Mouse (Mus musculus) heart, postnatal 36 days (tissue): ENCODE results near the gene Mtrf1. TPM values are rescaled to one million over a fixed set of nuclear protein-coding genes. Genes with fewer than 3 reads are reported as not detected.
A peak's percentile ranks its signal among the peaks of the same experiment; 100 is the strongest.

Source experiments
- DNase-seq, 2 experiments: peaks; one replicate each; pipeline ENCODE4 v3.0.0; 2021 to 2022
- intact Hi-C: fragments of 180-260 bp; cut with DNase I; formaldehyde crosslinking; loops from one replicate; pipeline ENCODE4 v1.15.1; 2025
- total RNA-seq, 2 experiments: library from RNA; stranded (reverse); gene quantifications; 2 replicates each; pipeline ENCODE4 v1.2.3; 2021

Mtrf1 gene
- total RNA-seq = 1 to 10 TPM; 7.9 to 8.0 TPM

DNA sequence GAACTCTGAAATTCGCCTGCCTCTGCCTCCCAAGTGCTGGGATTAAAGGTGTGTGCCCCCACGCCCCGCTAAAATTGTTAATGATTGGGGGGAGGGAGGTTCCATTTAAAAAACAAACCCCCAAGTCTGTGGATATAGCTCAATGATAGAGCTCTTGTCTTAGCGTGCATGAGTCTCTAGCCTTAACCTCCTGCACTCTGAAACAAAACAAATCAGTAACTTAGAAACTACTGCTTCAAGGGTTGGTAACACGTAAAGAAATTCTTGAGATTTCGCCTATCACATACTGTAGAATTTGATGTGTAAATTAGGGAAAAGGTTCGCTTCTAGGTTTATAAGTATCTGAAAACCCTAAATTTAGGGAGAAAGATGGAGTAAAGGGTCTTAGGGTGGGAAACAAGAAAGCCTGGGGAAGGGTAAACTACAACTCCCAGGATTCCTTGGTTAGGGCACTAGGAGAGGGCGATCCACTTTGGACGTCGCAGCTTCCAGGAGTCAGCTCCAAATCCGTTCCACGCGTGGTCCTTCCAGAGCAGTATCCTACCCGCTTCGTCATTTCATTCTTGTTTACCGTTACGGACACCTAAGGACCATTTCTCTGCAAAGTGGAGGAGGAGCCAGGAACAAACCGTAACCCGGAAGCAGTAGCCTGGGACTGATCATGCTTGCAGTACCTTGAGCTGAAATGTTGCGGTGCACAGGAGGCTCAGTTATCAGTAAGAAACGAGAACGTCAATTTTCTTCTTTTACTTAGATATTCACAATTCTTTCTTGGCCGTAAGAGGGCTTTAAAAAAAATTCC lies at the start of gene Mtrf1:
Gene Mtrf1, plus strand, starts transcription at position 452 of the 802 bp plus-strand sequence.
- peak; percentile 58 to 73 for DNase-seq
- intact Hi-C loops = loop anchor here (5.0 kb wide), 1 partner anchor 190 kb away; the partner anchor contains the start of gene Sugt1

DNA sequence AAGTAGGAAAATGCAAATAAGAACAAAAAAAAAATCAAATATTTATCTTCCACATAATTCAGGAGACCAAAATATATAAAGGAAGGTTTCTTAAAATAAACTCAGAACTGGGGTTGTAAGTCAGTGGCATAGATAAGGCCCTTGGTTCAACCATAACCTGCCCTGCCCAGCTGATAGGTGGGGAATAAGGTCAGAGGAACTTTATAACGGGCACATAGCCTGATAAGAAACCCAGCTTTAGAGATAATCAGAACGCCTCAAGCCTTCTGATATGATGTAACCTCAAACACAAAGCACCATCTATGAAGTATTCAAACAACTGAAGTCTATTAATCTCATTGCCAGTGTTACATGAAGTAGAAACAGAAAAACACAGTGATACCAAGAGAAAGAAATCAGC lies 39.5 kb upstream of the Mtrf1 start:
- DNase-seq = no peak
- intact Hi-C loops = no loop called here

DNA sequence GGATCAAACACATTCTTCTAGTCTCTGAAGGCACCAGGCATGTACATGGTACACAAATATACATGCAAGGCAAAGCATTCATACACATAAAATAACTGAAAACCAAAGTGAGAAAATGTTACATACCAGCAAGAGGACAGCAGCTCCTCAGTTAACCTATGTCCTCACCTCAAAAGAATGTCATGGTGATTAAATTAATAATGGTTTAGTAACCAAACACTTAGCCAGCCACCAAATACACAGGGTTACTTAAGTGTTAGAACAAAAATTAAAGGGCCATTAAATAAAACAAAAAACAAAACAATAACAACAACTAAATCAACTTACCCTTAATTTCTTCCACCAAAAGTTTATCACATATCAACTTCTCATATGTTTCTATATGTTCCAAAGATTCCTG lies 20.5 kb upstream of the Mtrf1 start:
- intact Hi-C loops = no loop called here
- no peak for DNase-seq

DNA sequence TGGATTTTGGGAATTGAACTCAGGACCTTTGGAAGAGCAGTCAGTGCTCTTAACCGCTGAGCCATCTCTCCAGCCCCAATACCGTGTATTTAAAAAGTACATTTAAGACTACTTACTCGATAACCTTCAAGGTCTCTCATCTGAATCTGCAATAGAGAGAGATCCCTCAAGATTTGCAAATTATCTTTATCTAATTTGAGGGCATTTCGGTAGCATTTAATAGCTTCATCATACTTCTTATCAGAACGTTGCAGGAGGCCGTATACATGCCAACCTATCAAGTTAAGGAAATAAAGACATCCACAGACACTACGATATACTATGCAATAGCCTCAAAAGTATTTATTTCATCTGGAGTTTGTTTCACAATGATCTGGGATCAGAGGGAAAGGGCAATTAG lies 14.5 kb upstream of the Mtrf1 start:
- DNase-seq = no peak
- intact Hi-C loops = no loop called here

DNA sequence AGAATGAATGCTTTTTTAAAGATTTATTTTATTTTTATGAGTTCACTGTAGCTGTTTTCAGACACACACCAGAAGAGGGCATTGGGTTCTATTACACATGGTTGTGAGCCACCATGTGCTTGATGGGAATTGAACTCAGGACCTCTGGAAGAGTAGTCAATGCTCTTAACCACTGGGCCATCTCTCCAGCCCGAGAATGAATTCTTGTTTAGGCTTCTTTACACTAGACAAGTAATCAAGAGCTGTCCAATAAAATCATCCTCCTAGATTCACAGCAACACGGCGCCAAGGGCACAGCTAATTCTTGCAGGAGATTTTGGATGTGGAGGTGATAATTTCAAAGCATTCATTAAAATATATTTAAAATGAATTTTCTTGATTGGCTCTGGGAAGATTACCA lies 9.3 kb upstream of the Mtrf1 start:
- no peak for DNase-seq
- intact Hi-C loops = no loop called here

DNA sequence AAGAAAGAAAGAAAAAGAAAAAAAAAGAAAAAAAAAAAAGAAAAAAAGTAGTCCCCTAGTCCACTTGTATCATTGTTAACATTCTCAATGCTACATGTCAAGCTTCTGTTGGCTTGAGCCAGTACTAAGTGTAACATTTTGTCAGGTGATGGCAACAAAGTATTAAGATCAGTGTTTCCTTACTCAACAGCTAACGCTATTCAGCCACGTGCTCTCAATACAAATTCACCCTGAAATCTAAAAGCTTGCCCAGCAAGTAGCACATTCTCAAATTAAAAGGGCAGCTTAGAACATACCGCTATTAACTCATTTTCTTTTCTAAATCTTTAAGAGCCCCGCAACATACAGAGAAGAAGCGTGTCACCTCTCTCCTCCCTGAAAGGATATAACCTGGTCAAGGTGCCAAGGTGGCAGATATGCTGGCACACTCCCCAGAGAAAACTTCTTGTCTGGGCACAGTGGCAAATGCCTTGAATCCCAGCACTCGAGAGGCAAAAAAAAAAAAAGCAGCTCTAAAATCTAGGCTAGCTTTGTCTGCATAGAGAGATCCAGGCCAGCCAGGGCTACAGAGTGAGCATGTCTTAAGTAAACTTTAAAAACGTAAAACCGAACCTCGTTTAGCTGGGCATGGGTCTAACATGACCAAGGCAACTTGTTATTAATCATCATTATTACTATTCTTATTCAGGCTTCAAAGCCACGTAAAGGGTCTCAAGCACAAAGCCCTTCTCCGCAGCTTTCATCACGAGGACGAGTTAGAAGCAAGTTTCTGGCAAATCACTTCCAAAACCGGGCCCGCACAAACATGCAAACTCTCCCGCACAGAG lies 7.9 kb upstream of the Mtrf1 start:
- DNase-seq = peak in 1 of 2 experiments; percentile 26
- intact Hi-C loops = loop anchor here (5.0 kb wide), 2 partner anchors 38 to 93 kb away; partner anchors contain the start of genes Elf1, Kbtbd7 and Wbp4

DNA sequence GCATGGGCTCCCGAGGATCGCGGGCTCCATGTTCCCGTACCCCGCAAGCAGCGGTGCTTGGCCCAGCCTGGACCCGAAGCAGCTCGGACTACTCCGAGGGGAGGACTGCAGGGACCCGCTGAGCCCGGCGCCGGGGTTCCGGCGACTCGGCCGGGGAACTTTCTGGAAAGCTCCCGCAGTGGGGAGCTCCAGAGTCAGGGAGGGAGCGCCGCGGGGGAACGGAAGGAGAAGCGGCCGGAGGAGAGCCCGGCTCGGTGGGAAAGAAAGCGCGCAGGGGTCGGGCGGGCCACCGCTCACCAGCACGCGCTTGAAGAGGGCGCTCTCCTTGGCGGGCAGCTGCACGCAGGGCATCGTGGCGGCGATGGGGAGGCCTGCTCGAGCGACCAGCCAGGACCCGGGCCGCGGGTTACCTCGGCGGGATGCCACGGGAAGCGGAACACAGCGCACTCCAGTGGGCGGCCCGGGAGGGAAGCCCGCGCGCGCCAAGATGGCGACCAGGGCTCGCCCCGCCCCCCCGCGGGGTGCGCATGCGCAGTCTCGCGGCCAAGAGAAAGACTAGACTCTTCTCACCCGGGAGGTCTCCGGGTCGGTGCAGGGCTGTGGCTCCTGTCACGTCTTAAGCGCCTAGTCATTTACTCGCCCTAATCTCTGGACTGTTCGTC lies 7.2 kb upstream of the Mtrf1 start, which contains the start of gene Naa16:
Gene Naa16, minus strand, starts transcription at position 514 of the 662 bp plus-strand sequence.
- DNase-seq = peak; percentile 98
- intact Hi-C loops = loop anchor here (5.0 kb wide), 2 partner anchors 37 to 92 kb away; partner anchors contain the start of genes Elf1, Kbtbd7 and Wbp4

DNA sequence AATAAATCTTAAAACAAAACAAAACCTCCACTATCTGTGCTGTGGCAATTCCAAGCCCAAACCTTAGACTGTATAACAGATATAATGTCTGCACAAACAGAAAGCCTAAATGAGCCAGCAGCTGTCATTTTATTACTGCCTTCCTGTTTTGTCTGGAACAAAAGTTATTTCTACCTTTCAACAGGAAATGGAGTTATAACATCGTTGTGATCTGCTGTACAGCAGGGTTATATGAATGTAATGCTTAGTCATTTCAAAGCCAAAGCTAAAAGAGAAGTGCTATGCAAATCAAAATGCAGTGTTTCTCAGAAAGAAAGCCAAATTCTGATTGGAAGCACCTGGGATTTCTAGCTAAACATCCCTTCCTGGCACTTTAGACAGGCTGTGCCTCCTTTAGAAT lies 4.3 kb upstream of the Mtrf1 start:
- no peak for DNase-seq
- intact Hi-C loops = loop anchor here (5.0 kb wide), 2 partner anchors 34 to 89 kb away; partner anchors contain the start of genes Elf1, Kbtbd7 and Wbp4

DNA sequence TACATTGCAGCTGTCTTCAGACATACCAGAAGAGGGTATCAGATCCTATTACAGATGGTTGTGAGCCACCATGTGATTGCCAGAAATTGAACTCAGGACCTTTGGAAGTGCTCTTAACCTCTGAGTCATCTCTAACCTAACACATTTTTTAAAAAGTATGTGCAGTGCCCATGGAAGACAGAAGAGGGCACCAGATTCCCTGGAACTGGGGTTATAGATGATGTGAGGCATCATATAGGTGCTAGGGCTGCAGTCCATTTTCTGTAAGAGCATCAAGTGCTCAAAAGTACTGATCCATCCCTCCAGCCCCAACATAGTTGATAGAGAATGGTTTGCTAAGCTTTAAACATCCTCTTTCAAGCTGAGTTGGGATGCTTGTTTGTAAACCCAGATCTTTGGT lies 3.0 kb upstream of the Mtrf1 start:
- DNase-seq = peak; percentile 30 to 36
- intact Hi-C loops = loop anchor here (1.0 to 5.0 kb wide), 3 partner anchors 33 to 88 kb away; partner anchors contain the start of genes Elf1, Kbtbd7 and Wbp4

DNA sequence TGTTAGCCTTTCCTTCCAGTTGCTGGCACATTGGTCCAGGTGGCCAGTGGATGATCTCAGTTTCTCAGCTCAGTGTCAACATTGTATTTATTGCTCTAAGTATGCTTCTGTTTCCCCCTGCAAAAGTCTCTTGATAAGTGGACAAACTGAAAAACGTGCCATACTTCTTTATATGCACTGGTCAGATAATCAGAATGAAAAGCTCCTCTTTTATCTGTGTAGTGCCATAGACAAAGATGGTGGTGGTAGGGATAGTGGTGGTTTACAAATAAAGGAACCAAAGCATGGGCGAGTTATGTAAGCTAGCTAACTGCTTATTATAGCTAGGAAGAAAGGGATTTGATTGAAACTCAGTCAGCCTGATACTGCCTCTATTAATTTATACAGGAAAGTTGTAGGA lies 10.1 kb downstream of the Mtrf1 start:
- DNase-seq = no peak
- intact Hi-C loops = no loop called here

DNA sequence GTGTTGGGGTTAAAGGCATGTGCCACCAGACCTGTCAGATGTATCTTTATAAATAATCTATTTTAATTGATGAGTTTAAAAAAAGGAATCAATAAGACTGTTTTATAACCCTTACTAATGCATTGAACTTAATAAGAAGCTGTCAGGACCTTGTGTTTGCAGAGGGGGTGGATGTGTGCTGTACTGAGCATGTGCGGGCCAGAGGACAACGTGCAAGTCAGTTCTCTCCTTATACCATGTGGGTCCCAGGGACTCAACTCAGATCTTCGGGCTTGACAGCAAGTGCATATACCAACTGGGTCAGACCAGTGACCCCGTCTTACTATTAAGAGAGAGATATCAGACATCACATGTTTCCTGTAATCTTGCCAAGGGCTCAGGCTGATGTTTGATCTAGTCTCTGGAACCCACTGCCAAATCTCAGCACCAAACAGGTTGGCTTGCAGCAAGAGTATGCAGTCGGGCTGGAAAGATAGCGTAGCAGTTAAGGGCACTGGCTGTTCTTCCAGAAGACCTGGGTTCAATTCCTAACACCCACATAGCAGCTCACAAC lies 11.8 kb downstream of the Mtrf1 start:
- DNase-seq = no peak

DNA sequence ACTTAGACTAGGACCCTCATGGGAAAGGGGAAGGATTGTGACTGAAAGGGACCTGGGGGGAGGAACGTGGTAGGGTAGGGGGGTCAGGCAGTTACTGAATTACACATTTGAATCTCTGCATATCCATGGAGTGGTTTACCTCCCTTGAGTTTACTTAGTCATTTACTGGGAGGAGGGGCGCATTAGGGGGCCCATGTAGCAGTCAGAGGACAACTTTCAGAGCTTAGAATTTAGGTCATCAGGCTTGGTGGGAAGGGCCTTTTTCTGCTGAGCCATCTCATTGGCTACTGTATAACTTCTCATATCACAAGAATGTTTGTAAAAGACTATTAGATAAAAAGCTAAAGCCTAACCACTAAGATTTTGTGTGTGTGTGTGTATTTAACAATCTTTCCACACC lies 13.1 kb downstream of the Mtrf1 start:
- intact Hi-C loops = no loop called here
- no peak for DNase-seq

More for the DNA sequence above, 11.8 kb downstream of the Mtrf1 start:
- intact Hi-C loops = no loop called here

DNA sequence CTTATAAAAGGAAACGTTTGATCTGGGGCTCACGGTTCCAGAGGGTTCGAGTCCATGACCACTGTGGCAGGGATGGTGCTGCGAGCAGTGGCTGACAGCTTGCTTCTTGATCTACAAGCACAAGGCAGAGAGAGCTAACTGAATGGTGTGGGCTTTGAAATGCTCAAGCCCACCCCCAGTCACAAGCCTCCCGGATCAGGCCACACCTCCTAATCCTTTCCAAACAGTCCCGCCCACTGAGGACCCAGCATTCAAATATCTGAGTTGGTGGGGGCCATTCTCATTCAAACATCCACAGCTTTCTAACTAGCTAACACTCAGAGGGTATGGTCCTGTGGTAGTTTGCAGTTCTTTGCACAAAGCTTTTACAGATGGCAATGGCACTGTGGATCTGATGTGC lies 15.5 kb downstream of the Mtrf1 start:
- DNase-seq = no peak
- intact Hi-C loops = no loop called here

DNA sequence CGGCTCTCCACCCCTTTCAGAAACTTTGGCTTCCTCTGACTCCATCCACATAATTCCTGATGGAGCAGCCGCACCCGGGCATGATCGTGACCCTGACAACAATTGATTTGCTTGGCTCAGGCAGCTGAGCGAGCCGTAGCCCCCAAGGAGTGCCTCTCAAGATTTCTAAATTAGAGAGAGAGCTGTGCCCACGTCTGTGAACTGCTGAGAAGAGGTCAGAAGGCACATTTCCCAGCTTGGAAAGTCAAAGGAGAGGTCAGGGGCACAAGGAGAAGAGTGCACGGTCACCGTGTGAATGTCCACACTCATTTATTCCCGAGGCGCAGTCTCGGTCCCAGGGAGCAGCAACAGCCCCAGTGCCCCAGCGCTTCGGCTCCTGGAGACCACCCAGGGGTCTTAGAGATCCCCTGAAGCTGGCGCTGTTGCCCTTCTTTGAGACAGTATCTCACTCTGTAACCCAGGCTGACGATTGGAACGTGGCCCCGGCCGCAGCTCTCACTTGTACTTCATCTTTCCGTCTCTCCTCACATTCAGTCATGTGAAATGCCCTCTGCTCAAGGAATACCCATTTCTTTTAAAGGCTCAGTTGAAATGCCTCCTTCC lies 22.6 kb downstream of the Mtrf1 start:
- intact Hi-C loops = no loop called here
- DNase-seq = no peak

DNA sequence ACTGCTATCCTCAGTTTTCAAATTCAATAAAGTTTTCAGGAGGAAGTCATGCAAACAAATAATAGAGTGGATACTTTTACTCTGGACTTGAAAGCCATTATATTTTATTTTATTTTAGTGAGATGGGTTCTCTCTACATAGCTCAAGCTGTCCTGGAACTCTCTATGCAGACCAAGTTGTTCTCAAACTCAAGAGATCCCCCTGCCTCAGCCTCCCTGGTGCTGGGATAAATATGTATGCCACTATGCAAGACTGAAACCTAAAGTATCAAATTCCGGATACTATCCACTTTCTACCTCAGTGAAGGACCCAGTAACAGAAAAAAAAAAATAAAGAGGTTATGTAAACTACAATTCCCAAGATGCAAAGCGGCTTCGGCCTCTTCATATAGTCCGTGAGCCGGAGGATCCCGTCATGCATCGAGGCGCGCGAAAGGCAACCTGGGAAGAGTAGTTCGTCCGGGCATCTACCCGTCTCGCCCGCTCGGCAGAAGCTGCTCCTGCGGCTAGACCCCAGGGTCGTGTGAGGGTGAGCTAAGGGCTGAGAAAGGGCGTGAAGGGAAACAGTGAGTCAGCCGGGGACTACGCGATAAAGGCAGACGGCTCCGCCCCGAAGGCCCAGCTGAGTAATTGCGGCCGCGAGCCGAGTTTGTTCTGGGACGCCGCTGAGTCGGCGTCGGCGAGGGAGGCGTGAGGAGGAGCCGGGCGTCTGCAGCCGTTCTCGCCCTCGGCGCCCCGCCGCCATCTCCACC lies 28.6 kb downstream of the Mtrf1 start, which contains the start of gene Kbtbd7:
Gene Kbtbd7, plus strand, starts transcription at position 533 of the 751 bp plus-strand sequence.
- intact Hi-C loops = loop anchor here (2.0 to 5.0 kb wide), 2 partner anchors 25 to 34 kb away; partner anchors contain the start of genes Kbtbd6 and Naa16
- peak; percentile 91 to 93 for DNase-seq

DNA sequence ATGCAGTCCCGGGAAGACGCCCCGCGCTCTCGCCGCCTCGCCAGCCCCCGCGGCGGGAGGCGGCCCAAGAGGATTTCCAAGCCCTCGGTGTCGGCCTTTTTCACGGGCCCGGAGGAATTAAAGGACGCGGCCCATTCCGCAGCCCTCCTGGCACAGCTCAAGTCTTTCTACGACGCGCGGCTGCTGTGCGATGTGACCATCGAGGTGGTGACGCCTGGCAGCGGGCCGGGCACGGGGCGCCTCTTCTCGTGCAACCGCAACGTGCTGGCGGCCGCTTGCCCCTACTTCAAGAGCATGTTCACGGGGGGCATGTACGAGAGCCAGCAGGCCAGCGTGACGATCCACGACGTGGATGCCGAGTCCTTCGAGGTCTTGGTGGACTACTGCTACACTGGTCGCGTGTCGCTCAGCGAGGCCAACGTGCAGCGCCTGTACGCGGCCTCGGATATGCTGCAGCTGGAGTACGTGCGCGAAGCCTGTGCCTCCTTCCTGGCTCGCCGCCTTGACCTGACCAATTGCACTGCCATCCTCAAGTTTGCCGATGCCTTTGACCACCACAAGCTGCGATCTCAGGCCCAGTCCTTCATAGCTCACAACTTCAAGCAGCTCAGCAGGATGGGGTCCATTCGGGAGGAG lies 29.3 kb downstream of the Mtrf1 start:
- intact Hi-C loops = loop anchor here (2.0 to 5.0 kb wide), 2 partner anchors 24 to 35 kb away; partner anchors contain the start of genes Kbtbd6 and Naa16
- peak; percentile 11 to 12 for DNase-seq

DNA sequence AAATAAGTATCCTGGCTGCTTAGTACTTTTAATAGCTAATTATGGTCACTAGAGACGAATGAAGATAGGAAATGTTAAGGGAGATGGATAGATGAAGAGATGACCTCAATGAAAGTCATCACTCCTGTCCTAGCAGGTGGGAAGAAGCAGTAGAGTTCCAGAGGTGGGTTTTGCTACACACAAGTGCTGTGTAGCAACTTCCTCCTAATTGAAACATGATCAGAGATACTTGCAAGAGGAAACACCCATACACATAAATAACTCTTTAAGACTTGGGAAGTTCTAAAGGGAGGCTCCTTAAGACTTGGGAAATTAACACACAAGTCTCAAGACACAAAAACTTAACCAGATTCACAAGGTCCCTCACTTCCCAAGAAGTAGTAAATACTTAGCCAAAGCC lies 36.5 kb downstream of the Mtrf1 start:
- intact Hi-C loops = no loop called here

DNA sequence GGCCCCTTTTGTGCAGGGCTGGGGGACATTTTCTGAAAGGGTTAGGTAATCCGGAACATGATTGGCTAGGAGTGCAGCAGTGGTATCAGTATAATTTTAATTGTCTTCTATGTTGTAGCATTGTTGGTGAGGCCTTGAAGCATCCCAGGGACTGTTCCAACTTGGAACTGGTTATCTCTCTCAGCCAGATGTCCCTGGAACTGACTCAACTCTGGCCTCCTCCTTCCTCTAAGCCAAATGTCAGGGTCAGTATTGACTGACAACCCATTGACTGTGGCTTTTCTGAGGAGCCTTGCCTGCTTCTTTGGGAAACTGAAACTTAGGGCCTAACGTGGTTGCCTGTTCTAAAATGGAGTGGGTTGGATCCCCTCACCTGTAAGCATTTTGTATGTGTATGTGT lies 43.1 kb downstream of the Mtrf1 start:
- intact Hi-C loops = no loop called here
- DNase-seq = no peak

More for the DNA sequence above, 36.5 kb downstream of the Mtrf1 start:
- no peak for DNase-seq
